Mouse (Mus musculus): ENCODE data around the gene Eef1akmt4. TPM values are rescaled to one million over a fixed set of nuclear protein-coding genes. Genes with fewer than 3 reads are reported as not detected.

The Eef1akmt4 gene
- 16.6 and 20.1 TPM in 2 replicates for polyA plus RNA-seq (2016; fragmentation: Nextera tagmentation; extraction: Ambion mirVana)

DNA sequence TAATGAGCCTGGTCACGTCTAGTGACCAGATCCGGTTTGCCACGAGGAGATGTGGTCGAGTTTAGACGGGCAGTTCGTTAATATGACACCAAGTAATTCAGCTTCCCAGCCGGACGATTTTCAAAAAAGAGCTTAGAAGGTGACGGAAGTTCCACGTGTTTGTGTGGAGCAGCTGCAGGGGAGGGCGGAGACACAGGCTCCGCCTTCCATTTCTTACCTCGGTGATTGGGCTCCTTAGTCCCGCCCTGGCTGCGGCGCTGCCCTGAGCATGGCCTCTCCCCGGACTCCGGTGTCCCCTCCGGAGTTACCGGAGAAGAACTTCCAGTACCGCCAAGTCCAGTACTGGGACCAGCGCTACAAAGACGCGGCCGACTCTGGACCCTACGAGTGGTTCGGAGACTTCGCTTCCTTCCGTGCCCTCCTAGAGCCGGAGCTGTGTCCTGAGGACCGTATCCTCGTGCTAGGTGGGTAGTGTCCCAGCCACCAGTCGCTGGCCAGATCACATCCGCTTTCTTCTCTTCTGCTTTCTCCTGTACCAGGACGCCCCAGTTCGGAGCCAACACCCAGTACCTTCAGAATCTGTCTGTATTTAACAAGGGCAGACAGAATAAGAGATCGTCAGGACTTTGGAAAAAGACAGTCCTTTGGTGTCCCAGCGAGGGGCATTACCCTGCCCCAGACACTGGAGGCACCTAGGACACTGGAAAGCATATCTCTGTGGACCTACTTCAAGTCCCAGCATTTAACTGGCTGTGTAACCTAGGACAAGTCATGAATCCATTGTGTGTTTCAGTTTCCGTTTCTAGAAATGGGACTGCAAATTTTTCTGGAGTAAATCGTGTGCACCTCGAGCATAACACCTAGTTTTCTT, at the start of gene Eef1akmt4, which contains the start of the genes Gm49333 and Alg3:
TSS of gene Eef1akmt4 (plus strand) at position 237 of the 871 bp plus-strand sequence.
TSS of gene Gm49333 (plus strand) at position 254 of the 871 bp plus-strand sequence.
TSS of gene Alg3 (minus strand) at position 379 of the 871 bp plus-strand sequence.
- Histone ChIP-seq H3K4me3 (peak within 1 kb of the TSS; percentile 79), H3K4me2 (replicated peaks) (peak within 1 kb of the TSS; percentile 81), H3K9me3 (replicated peaks) (no peaks in the 10 kb centered on the region), H3K4me1 (peaks cover 18% of the 10 kb centered on the region), H3K27ac (peak within 1 kb of the TSS; percentile 90), H3K27me3 (no peaks in the 10 kb centered on the region), H3K9ac (peak within 1 kb of the TSS; percentile 90), H3K36me3 (peaks cover 19% of the 10 kb centered on the region)
- ATAC-seq (ENCODE audit: low FRiP score), result peak; percentile 92
- WGBS, result 2% methylated on average over 41 of the region's 41 CpGs

DNA sequence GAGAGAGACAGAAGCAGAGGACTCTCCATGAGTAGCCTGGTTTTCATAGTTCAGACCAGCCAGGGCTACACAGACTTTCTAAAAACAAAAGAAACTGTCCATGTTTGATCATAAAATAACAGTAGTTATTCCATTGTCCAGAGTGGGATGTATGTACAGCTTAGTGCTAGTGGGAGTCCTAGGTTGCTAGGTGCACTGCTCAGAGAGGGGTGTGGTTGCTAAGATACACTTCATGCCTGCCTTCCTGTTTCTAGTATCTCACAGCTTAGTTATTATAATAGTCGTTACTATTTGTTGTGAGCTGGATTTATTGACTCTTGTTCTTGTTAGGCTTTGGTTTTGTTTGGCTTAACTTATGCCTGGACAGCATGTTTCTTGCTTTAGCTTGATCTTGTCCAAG, 46.3 kb upstream of the Eef1akmt4 start:
- H3K9ac ChIP-seq, result no peak overlapping the region
- H3K4me3 ChIP-seq, result no peak overlapping the region
- ATAC-seq (ENCODE audit: low FRiP score), result no peak
- H3K36me3 ChIP-seq, result peaks cover 29% of the 10 kb centered on the region
- H3K4me1 ChIP-seq, result no peaks in the 10 kb centered on the region
- H3K27me3 ChIP-seq, result no peaks in the 10 kb centered on the region
- no peaks in the 10 kb centered on the region for H3K9me3 ChIP-seq (replicated peaks)
- H3K4me2 ChIP-seq (replicated peaks), result no peak overlapping the region
- H3K27ac ChIP-seq, result no peak overlapping the region
- WGBS, result 64% methylated on average over 1 of the region's 1 CpGs

DNA sequence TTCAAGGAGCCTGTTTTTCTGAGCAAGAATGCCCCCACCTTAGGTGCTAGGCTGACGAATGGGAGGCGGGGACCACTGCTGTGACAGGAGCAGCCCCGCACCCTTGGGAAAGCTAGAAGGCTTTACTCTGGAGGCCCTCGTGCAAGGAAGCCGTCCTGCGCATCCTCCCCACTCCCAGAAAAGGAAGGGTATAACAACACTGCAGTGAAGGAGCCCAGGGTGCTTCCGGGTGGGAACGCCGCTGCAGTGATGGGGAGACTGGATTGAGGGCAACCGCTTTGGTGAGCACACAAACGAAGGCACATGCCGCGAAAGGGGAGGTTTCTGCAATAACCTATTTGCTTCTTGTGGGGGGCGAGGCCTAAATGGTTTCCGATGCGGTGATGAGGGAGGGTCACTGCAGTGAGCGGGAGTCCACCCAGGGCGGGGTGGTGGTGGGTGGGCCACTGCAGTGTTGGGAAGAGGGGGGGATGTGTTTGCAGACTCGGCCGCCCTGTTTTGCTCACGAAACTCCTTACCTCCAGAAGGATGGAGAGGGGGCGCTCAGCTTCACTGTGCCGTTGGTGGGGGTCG, 21.9 kb upstream of the Eef1akmt4 start, which contains the start of gene Vwa5b2:
TSS of gene Vwa5b2 (plus strand) at position 106 of the 573 bp plus-strand sequence.
- H3K4me2 ChIP-seq (replicated peaks), result peak within 1 kb of the TSS; percentile 70
- H3K9ac ChIP-seq, result peak within 1 kb of the TSS; percentile 58
- WGBS, result 1% methylated on average over 24 of the region's 24 CpGs
- no peaks in the 10 kb centered on the region for H3K9me3 ChIP-seq (replicated peaks)
- H3K27ac ChIP-seq, result 0 out of 2 replicates have a peak within 1 kb of the TSS, but pooled peaks have one; percentile 13
- no peaks in the 10 kb centered on the region for H3K36me3 ChIP-seq
- ATAC-seq (ENCODE audit: low FRiP score), result peak; percentile 72
- H3K4me3 ChIP-seq, result peak within 1 kb of the TSS; percentile 44
- peaks cover 66% of the 10 kb centered on the region for H3K27me3 ChIP-seq
- H3K4me1 ChIP-seq, result peaks cover 25% of the 10 kb centered on the region

DNA sequence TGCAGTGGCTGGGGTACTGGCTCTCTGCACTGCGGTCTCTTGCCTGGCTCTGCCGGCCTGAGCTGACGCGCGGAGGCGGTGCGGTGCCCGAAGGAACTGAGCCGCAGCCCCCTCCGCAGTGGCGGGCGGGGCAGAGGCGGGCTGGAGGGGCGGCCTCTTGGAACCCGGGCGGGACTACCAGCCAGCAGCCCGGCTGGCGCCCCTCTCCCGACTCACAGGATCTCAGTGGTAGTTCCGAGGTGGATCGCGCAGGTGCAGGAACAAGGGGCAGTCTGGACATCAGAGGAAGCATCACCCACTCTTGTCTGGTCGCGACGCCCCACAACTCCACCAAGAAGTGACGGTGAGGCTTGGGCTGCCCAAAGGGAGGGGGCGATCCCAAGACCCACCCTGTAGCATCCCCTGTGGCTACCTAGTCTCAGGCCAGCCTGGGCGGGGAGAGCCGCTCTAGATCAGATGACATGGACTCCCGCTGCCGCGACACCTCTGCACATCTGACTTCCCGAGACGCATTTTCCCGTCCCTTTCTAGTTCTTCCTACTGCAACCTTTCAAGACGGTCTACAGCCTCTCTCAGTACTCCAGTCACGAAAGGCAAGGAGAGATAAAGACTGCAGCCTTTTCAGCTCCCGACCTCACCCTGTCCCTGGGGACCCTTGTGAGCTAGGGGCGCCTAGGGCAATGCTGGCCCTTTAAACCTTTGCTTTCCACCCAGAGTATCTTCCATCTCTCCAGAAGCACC, 21.3 kb upstream of the Eef1akmt4 start:
- 0 out of 2 replicates have a peak overlapping the region, but pooled peaks have one; percentile 13 for H3K27ac ChIP-seq
- ATAC-seq (ENCODE audit: low FRiP score), result peak; percentile 88
- 1% methylated on average over 36 of the region's 39 CpGs for WGBS

DNA sequence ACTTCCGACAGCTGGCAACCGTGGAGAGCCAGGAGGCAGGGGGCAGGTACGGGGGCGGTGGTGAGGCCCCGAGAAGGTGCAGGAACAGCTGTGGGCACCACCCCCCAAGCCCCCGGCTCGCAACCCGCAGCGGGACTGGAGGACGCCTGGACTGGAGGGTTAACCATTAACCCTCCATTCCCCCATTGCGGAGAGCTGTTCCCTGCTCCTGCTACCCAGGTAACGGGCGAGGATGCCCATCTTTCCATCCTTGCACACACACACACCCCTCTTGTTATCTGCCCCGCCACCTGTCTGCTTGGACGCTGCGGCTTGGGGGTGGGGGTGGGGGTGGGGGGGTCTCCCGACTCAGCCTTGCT, 20.7 kb upstream of the Eef1akmt4 start:
- H3K9me3 ChIP-seq (replicated peaks), result no peaks in the 10 kb centered on the region
- peaks cover 72% of the 10 kb centered on the region for H3K27me3 ChIP-seq
- H3K4me3 ChIP-seq, result peak overlapping the region; percentile 44
- no peak overlapping the region for H3K27ac ChIP-seq
- 5% methylated on average over 14 of the region's 17 CpGs for WGBS
- H3K36me3 ChIP-seq, result no peaks in the 10 kb centered on the region
- H3K4me1 ChIP-seq, result peaks cover 25% of the 10 kb centered on the region
- peak; percentile 14; the same call in 1 of the 2 replicates for ATAC-seq (ENCODE audit: low FRiP score)
- H3K4me2 ChIP-seq (replicated peaks), result peak overlapping the region; percentile 70
- peak overlapping the region; percentile 58 for H3K9ac ChIP-seq

More for the DNA sequence above, 21.3 kb upstream of the Eef1akmt4 start:
- H3K9me3 ChIP-seq (replicated peaks), result no peaks in the 10 kb centered on the region
- no peaks in the 10 kb centered on the region for H3K36me3 ChIP-seq
- H3K27me3 ChIP-seq, result peaks cover 68% of the 10 kb centered on the region
- H3K9ac ChIP-seq, result peak overlapping the region; percentile 58
- peak overlapping the region; percentile 70 for H3K4me2 ChIP-seq (replicated peaks)
- H3K4me3 ChIP-seq, result peak overlapping the region; percentile 44
- peaks cover 25% of the 10 kb centered on the region for H3K4me1 ChIP-seq

DNA sequence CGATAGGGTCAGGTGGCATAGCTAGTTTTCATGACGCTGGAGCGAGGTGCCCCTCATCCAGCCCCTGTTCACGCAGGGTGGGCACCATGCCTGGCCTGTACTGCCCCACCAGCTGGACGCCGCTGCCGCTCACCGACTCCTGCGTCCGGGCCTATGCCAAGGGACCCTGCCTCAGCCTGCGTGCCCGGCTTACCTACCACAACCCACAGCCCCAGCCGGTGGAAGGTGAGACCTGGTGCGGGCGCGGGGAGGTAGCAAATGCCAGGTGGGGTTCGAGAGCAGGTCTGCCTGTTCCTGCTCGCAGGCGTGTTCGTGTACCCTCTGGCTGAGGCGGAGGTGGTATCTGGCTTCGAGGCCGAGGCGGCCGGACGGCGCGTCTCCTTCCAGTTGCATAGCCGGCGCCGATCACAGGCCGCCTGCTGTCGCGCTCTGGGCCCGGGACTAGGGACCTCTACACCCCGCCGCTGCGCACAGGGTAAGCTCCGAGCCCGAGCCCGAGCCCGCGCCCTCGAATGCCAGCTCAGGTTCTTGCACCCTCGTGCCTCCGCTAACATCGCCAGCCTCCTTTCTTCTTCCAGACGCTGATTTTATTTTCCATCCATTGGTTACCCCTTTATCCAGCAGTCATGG, 20.2 kb upstream of the Eef1akmt4 start:
- Histone ChIP-seq H3K9ac (peak overlapping the region; percentile 27; the same call in 1 of the 2 replicates), H3K4me1 (peaks cover 25% of the 10 kb centered on the region), H3K9me3 (replicated peaks) (no peaks in the 10 kb centered on the region), H3K27ac (no peak overlapping the region), H3K27me3 (peaks cover 72% of the 10 kb centered on the region), H3K4me3 (peak overlapping the region; percentile 44), H3K4me2 (replicated peaks) (peak overlapping the region; percentile 70), H3K36me3 (no peaks in the 10 kb centered on the region)
- 3% methylated on average over 45 of the region's 48 CpGs for WGBS
- no peak for ATAC-seq (ENCODE audit: low FRiP score)

DNA sequence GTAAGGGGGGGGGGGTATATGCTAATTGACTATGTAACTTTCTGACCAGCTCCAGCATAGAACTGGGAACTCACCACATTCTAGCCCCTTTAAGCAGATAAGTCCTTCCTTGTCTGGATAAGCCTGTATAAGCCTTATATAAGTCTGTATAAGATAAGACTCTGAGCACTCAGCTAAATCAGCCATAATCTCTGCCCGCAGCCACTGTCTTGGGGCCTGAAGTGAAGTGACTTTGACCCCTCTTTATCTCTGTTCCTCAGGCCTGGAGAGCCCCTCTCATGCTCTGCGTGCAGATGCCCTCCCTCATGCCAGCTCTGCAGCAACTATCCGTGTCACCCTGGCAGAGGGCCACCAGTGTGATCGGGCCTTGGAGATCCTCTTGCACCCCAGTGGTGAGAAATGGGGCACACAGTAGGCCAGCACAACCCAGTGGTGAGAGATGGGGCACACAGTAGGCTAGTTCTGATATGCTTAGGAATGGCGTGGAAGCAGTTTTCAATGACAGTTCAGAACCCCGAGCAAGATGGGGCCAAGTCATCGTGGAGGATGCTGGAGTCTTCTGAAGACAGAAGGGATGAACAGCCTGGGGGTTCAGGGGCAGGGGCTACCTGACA, 16.2 kb upstream of the Eef1akmt4 start:
- Histone ChIP-seq H3K9me3 (replicated peaks) (no peaks in the 10 kb centered on the region), H3K4me3 (no peak overlapping the region), H3K27ac (no peak overlapping the region), H3K27me3 (peaks cover 54% of the 10 kb centered on the region), H3K4me1 (peaks cover 15% of the 10 kb centered on the region), H3K4me2 (replicated peaks) (no peak overlapping the region), H3K9ac (no peak overlapping the region), H3K36me3 (no peaks in the 10 kb centered on the region)
- no peak for ATAC-seq (ENCODE audit: low FRiP score)
- 87% methylated on average over 7 of the region's 7 CpGs for WGBS

DNA sequence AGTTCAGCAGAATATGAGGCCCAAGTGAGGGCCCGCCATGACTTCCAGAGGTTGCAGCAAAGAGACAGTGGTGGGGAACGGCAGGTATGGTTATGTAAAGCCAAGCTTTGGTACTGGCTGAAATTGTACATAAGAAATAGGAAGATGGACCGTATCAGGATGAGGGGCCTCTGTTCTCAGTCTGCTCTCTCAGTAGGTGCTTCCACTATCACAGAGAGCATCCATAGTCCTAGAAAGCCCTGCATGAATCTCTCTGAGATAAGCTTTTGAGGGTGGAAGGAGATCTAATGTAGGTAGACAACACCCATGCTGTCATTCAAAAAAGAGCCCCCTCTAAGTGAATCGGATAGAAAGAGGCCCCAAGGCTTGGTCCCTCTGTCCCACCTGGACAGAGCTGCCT, 15.7 kb upstream of the Eef1akmt4 start:
- Histone ChIP-seq H3K9ac (no peak overlapping the region), H3K36me3 (no peaks in the 10 kb centered on the region), H3K27me3 (peaks cover 49% of the 10 kb centered on the region), H3K4me1 (peaks cover 9% of the 10 kb centered on the region), H3K4me3 (no peak overlapping the region), H3K27ac (no peak overlapping the region), H3K4me2 (replicated peaks) (no peak overlapping the region), H3K9me3 (replicated peaks) (no peaks in the 10 kb centered on the region)
- 88% methylated on average over 4 of the region's 4 CpGs for WGBS
- no peak for ATAC-seq (ENCODE audit: low FRiP score)

DNA sequence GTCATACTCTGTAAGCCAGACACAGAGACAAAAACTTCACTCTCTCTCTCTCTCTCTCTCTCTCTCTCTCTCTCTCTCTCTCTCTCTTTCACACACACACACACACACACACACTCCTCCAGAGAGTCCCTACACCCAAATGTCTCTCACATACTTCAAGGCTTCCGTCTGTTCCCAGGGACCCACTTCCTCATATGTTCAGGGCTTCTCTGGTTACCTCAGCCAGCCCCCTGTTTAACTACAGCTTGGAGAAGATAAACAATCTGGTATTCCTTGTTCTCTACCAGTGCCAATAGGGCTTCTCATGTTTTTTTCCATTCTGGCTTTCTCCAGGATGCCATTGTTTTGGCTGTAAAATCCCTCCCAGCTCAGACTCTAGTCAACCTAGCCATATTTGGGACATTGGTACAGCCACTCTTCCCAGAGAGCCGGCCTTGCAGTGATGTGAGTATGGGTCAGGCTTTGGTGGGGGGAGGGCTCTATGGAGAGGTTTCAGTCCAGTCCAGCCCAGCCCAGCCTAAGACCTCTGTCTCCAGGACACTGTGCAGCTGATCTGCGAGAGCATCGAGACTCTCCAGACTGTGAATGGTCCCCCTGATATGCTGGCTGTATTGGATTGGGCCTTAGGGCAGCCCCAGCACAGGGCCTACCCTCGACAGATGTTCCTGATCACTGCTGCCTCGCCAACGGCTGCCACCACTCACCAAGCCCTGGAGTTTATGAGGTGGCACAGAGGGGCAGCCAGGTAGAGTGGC, 14.5 kb upstream of the Eef1akmt4 start:
- Histone ChIP-seq H3K27me3 (peaks cover 37% of the 10 kb centered on the region), H3K36me3 (no peaks in the 10 kb centered on the region), H3K9ac (no peak overlapping the region), H3K27ac (no peak overlapping the region), H3K4me3 (no peak overlapping the region), H3K9me3 (replicated peaks) (no peaks in the 10 kb centered on the region), H3K4me1 (no peaks in the 10 kb centered on the region), H3K4me2 (replicated peaks) (no peak overlapping the region)
- no peak for ATAC-seq (ENCODE audit: low FRiP score)
- 74% methylated on average over 7 of the region's 7 CpGs for WGBS

DNA sequence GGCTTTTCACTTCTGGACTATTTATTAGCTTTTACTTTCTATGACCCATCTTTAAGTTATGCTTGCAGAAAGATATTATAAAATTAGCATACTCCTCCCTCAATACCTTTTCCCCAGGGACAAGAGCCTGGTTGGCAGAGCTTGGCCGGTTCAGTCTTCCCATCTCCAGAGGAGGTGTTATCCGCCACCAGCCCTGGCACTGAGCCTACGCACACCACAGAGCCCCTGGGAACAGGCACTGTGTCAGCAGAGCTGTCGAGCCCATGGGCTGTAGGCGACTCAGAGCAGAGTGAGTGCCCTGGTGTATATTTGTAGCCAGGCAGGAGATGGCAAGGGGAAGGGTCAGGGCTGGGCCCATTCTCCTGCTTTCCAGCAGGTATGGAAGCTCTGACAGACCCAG, 10.9 kb upstream of the Eef1akmt4 start:
- Histone ChIP-seq H3K9me3 (replicated peaks) (no peaks in the 10 kb centered on the region), H3K27ac (no peak overlapping the region), H3K4me1 (no peaks in the 10 kb centered on the region), H3K27me3 (peaks cover 6% of the 10 kb centered on the region; the same call in 1 of the 2 replicates), H3K4me2 (replicated peaks) (no peak overlapping the region), H3K9ac (no peak overlapping the region), H3K4me3 (no peak overlapping the region), H3K36me3 (peaks cover 21% of the 10 kb centered on the region)
- 78% methylated on average over 5 of the region's 5 CpGs for WGBS
- no peak for ATAC-seq (ENCODE audit: low FRiP score)

DNA sequence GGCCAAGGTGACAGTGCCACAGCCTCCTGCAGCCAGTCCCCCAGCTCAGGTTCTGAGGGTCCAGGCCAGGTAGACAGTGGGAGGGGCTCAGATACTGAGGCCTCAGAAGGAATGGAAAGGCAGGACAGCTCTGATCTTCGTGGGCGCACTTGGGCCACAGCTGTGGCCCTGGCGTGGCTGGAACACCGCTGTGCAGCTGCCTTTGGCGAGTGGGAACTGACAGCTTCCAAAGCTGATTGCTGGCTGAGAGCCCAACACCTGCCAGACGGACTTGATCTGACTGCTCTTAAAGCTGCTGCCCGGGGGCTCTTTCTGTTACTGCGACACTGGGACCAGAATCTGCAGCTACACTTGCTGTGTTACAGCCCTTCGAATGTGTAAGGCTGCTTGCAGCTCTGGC, 6.7 kb upstream of the Eef1akmt4 start:
- H3K27me3 ChIP-seq, result no peaks in the 10 kb centered on the region
- H3K9ac ChIP-seq, result no peak overlapping the region
- H3K9me3 ChIP-seq (replicated peaks), result no peaks in the 10 kb centered on the region
- 81% methylated on average over 9 of the region's 9 CpGs for WGBS
- H3K4me2 ChIP-seq (replicated peaks), result no peak overlapping the region
- H3K27ac ChIP-seq, result no peak overlapping the region
- peaks cover 10% of the 10 kb centered on the region for H3K4me1 ChIP-seq
- peaks cover 51% of the 10 kb centered on the region for H3K36me3 ChIP-seq
- H3K4me3 ChIP-seq, result no peak overlapping the region
- no peak for ATAC-seq (ENCODE audit: low FRiP score)

Data from hindbrain, embryonic 12.5 days (tissue).